Mouse (Mus musculus) lung, adult 2 months (tissue): ENCODE measurements at regions not wholly inside any gene's neighbourhood (a gene's known extent, or its start where the extent isn't known, plus 50 kb on each side); places are given as distances from the start of the nearest gene placed in this dataset.

Source experiments
- CTCF ChIP-seq: fragments of 200-500 bp; IDR thresholded peaks from 2 replicates; pipeline ENCODE4 v1.5.1; 2011; ENCODE audit warnings: mild to moderate bottlenecking, low read length, control low read depth; ENCODE audit not compliant: insufficient read depth
- POLR2A ChIP-seq: fragments of 200-500 bp; IDR thresholded peaks from 2 replicates; pipeline ENCODE4 v1.6.1; 2011; ENCODE audit warnings: low read depth, mild to moderate bottlenecking, control low read depth, low read length, borderline replicate concordance; ENCODE audit errors: extremely low read depth

DNA sequence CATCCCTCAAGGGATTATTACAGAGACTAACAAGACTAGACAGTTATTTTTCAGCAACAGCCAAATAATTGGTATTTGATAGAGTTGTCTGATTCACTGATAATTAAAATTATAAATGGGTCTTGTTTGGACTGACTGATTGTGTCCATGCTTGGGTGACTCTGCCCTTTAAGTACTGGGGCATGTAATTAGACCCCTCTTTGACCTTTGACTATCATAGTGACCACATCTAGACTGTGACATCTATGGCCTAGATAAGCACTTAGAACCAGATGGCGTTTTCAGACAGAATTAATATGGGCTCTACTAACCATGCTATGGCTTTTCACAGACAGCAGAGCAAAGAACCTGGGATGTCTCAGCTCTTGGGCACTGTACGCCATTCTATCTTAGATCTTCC lies 215.1 kb upstream of the Mpped2 start:
- TF ChIP-seq CTCF (no peak), POLR2A (no peak)
